Mouse (Mus musculus) cerebellum, adult 2 months (tissue): ENCODE data around the gene Ank3.

ENCODE experiments used
- CTCF ChIP-seq: fragments of 200-500 bp; IDR thresholded peaks from 2 replicates; pipeline ENCODE4 v1.5.1; 2011; ENCODE audit warnings: low read depth, mild to moderate bottlenecking, control low read depth, low read length, moderate library complexity, borderline replicate concordance; ENCODE audit not compliant: insufficient read depth
- POLR2A ChIP-seq: fragments of 200-500 bp; IDR thresholded peaks from 2 replicates; pipeline ENCODE4 v1.6.1; 2011; ENCODE audit warnings: low read length, control low read depth, borderline replicate concordance; ENCODE audit not compliant: insufficient read depth

GRCm38 (mm10) chr10:69491975-69492374 lies 93.4 kb downstream of the Ank3 start:
- TF ChIP-seq CTCF, result no peak
- TF ChIP-seq POLR2A, result no peak
